Mouse (Mus musculus) forebrain, embryonic 15.5 days (tissue): ENCODE measurements around the gene BC003965. TPM values are rescaled to one million over a fixed set of nuclear protein-coding genes. Genes with fewer than 3 reads are reported as not detected.
"Not testable (repeated sequence)": the region's sequence is repeated elsewhere in the genome, so short reads cannot be mapped to it uniquely, and the experiment has no call there.

Experiments used
- ATAC-seq: fragments of 200-750 bp; cut with Nextera tagmentation; replicated peaks from 2 replicates; pipeline ENCODE4 v1.8.0; 2017; ENCODE audit warnings: mild to moderate bottlenecking, moderate TSS enrichment, moderate library complexity
- H3K27ac ChIP-seq: fragments of 300-500 bp; sonication (generic); replicated peaks from 2 replicates; pipeline ENCODE4 v1.5.1; 2015; ENCODE audit warnings: mild to moderate bottlenecking, inconsistent platforms
- H3K27me3 ChIP-seq: fragments of 300-500 bp; sonication (generic); 2 replicates; pipeline ENCODE4 v1.6.1; 2015; ENCODE audit warnings: inconsistent platforms
- H3K36me3 ChIP-seq: fragments of 300-500 bp; sonication (generic); 2 replicates; pipeline ENCODE4 v1.6.1; 2015; ENCODE audit warnings: mild to moderate bottlenecking, inconsistent platforms
- H3K4me1 ChIP-seq: fragments of 300-500 bp; sonication (generic); 2 replicates; pipeline ENCODE4 v1.6.1; 2015; ENCODE audit warnings: inconsistent platforms
- H3K4me2 ChIP-seq: fragments of 300-500 bp; sonication (generic); replicated peaks from 2 replicates; pipeline ENCODE4 v1.6.1; 2015; ENCODE audit warnings: mild to moderate bottlenecking, inconsistent platforms
- H3K4me3 ChIP-seq: fragments of 300-500 bp; sonication (generic); 2 replicates; pipeline ENCODE4 v1.5.1; 2015; ENCODE audit warnings: mild to moderate bottlenecking, inconsistent platforms
- H3K9ac ChIP-seq: fragments of 300-500 bp; sonication (generic); replicated peaks from 2 replicates; pipeline ENCODE4 v1.6.1; 2015; ENCODE audit warnings: mild to moderate bottlenecking, inconsistent platforms
- H3K9me3 ChIP-seq: fragments of 300-500 bp; sonication (generic); 2 replicates; pipeline ENCODE4 v1.6.1; 2016; ENCODE audit warnings: inconsistent platforms
- WGBS: fragments of 180-500 bp; shearing (Covaris S2); methylation state at CpG from one replicate; pipeline ENCODE4 v1.1.7; 2015; ENCODE audit warnings: mixed read lengths; 5-methylcytosine and 5-hydroxymethylcytosine counted together
- polyA plus RNA-seq: library from polyadenylated mRNA; unstranded; fragments of >200 nt; fragmentation: Nextera tagmentation; extraction: Ambion mirVana; gene quantifications from 2 replicates; pipeline ENCODE4 v1.2.1, GENCODE M21; 2015

The BC003965 gene
- polyA plus RNA-seq, 1 experiment from 2014 or later: 35.7 TPM

- Histone ChIP-seq H3K9me3 (no peaks in the 10 kb centered on the region), H3K4me2 (no peak overlapping the region), H3K9ac (no peak overlapping the region), H3K4me3 (no peak overlapping the region), H3K27ac (no peak overlapping the region), H3K27me3 (no peaks in the 10 kb centered on the region), H3K36me3 (peaks cover 30% of the 10 kb centered on the region), H3K4me1 (peaks cover 11% of the 10 kb centered on the region)
- no peak for ATAC-seq
- 91% methylated on average over 1 of the region's 1 CpGs for WGBS
Measured at GRCm38 (mm10) chr17:25220746-25221145, 36.4 kb downstream of the BC003965 start.

GRCm38 (mm10) chr17:25221821-25222503 lies 37.6 kb downstream of the BC003965 start:
- H3K9me3 ChIP-seq: no peaks in the 10 kb centered on the region
- H3K4me1 ChIP-seq: peaks cover 11% of the 10 kb centered on the region
- ATAC-seq: peak; percentile 80
- H3K4me3 ChIP-seq: peak overlapping the region; percentile 37
- 2% methylated on average over 16 of the region's 30 CpGs for WGBS
- no peaks in the 10 kb centered on the region for H3K27me3 ChIP-seq
- H3K9ac ChIP-seq: peak overlapping the region; percentile 47; the same call in 1 of the 2 replicates
- peak overlapping the region; percentile 61 for H3K4me2 ChIP-seq
- peak overlapping the region; percentile 25; the same call in 1 of the 2 replicates for H3K27ac ChIP-seq
- H3K36me3 ChIP-seq: peaks cover 21% of the 10 kb centered on the region

- Histone ChIP-seq H3K4me1 (peaks cover 11% of the 10 kb centered on the region), H3K4me2 (peak overlapping the region; percentile 61), H3K36me3 (peaks cover 16% of the 10 kb centered on the region), H3K4me3 (peak overlapping the region; percentile 37)
- ATAC-seq: peak; percentile 88
- H3K27me3 ChIP-seq, H3K9ac ChIP-seq, H3K9me3 ChIP-seq, H3K27ac ChIP-seq: not testable (repeated sequence)
- WGBS: 10% methylated on average over 14 of the region's 28 CpGs
Measured at GRCm38 (mm10) chr17:25222504-25222940, 38.2 kb downstream of the BC003965 start.

- Histone ChIP-seq H3K9ac (no peak overlapping the region; the same call in 1 of the 2 replicates), H3K27ac (no peak overlapping the region), H3K4me1 (peaks cover 11% of the 10 kb centered on the region), H3K9me3 (no peaks in the 10 kb centered on the region), H3K4me3 (peak overlapping the region; percentile 20; the same call in 1 of the 2 replicates), H3K27me3 (no peaks in the 10 kb centered on the region), H3K36me3 (peaks cover 13% of the 10 kb centered on the region; the same call in 1 of the 2 replicates), H3K4me2 (peak overlapping the region; percentile 61; the same call in 1 of the 2 replicates)
- ATAC-seq: no peak
- 33% methylated on average over 6 of the region's 6 CpGs for WGBS
Measured at GRCm38 (mm10) chr17:25222951-25223601, 38.7 kb downstream of the BC003965 start.

GRCm38 (mm10) chr17:25224586-25225222 lies 40.4 kb downstream of the BC003965 start:
- 92% methylated on average over 7 of the region's 7 CpGs for WGBS
- no peaks in the 10 kb centered on the region for H3K27me3 ChIP-seq
- no peak overlapping the region for H3K4me2 ChIP-seq
- H3K4me1 ChIP-seq: peaks cover 11% of the 10 kb centered on the region
- H3K27ac ChIP-seq: no peak overlapping the region
- H3K9me3 ChIP-seq: no peaks in the 10 kb centered on the region
- no peaks in the 10 kb centered on the region for H3K36me3 ChIP-seq
- no peak overlapping the region for H3K9ac ChIP-seq
- no peak for ATAC-seq
- no peak overlapping the region for H3K4me3 ChIP-seq

- no peaks in the 10 kb centered on the region for H3K9me3 ChIP-seq
- WGBS: 89% methylated on average over 4 of the region's 4 CpGs
- no peak overlapping the region for H3K9ac ChIP-seq
- H3K4me2 ChIP-seq: no peak overlapping the region
- peaks cover 3% of the 10 kb centered on the region for H3K36me3 ChIP-seq
- H3K27ac ChIP-seq: no peak overlapping the region
- ATAC-seq: no peak
- no peak overlapping the region for H3K4me3 ChIP-seq
- H3K4me1 ChIP-seq: peaks cover 11% of the 10 kb centered on the region
- no peaks in the 10 kb centered on the region for H3K27me3 ChIP-seq
Measured at GRCm38 (mm10) chr17:25225659-25226058, 41.3 kb downstream of the BC003965 start.

- H3K36me3 ChIP-seq: peaks cover 12% of the 10 kb centered on the region
- no peaks in the 10 kb centered on the region for H3K9me3 ChIP-seq
- no peak overlapping the region for H3K4me2 ChIP-seq
- H3K9ac ChIP-seq: no peak overlapping the region
- H3K4me3 ChIP-seq: no peak overlapping the region
- H3K27me3 ChIP-seq: no peaks in the 10 kb centered on the region
- WGBS: 86% methylated on average over 5 of the region's 5 CpGs
- no peak for ATAC-seq
- no peak overlapping the region for H3K27ac ChIP-seq
- H3K4me1 ChIP-seq: no peaks in the 10 kb centered on the region
Measured at GRCm38 (mm10) chr17:25227991-25228390, 43.6 kb downstream of the BC003965 start.

GRCm38 (mm10) chr17:25230014-25230655 lies 45.8 kb downstream of the BC003965 start:
- 0 out of 2 replicates have a peak, but pooled peaks have one; percentile 30 for ATAC-seq
- not testable (repeated sequence) for H3K27ac ChIP-seq
- peaks cover 21% of the 10 kb centered on the region for H3K36me3 ChIP-seq

GRCm38 (mm10) chr17:25230700-25231099 lies 46.3 kb downstream of the BC003965 start:
- Histone ChIP-seq H3K4me3 (no peak overlapping the region), H3K27me3 (no peaks in the 10 kb centered on the region), H3K27ac (no peak overlapping the region), H3K9me3 (no peaks in the 10 kb centered on the region), H3K9ac (no peak overlapping the region), H3K36me3 (peaks cover 27% of the 10 kb centered on the region), H3K4me2 (no peak overlapping the region), H3K4me1 (no peaks in the 10 kb centered on the region)
- 85% methylated on average over 3 of the region's 3 CpGs for WGBS
- ATAC-seq: no peak

More at GRCm38 (mm10) chr17:25230014-25230655, 45.8 kb downstream of the BC003965 start:
- not testable (repeated sequence) for H3K9me3 ChIP-seq, H3K4me1 ChIP-seq, H3K4me3 ChIP-seq, H3K4me2 ChIP-seq, H3K27me3 ChIP-seq, H3K9ac ChIP-seq
- WGBS: 77% methylated on average over 17 of the region's 17 CpGs

- H3K27me3 ChIP-seq, H3K9me3 ChIP-seq, H3K9ac ChIP-seq, H3K4me2 ChIP-seq, H3K27ac ChIP-seq, H3K4me1 ChIP-seq, H3K4me3 ChIP-seq: not testable (repeated sequence)
- ATAC-seq: peak; percentile 77
- WGBS: 93% methylated on average over 6 of the region's 11 CpGs
- H3K36me3 ChIP-seq: peaks cover 32% of the 10 kb centered on the region
Measured at GRCm38 (mm10) chr17:25231621-25232020, 47.3 kb downstream of the BC003965 start.

GRCm38 (mm10) chr17:25235635-25236034 lies 51.3 kb downstream of the BC003965 start:
- H3K27ac ChIP-seq: no peak overlapping the region
- 87% methylated on average over 9 of the region's 9 CpGs for WGBS
- no peak overlapping the region for H3K9ac ChIP-seq
- peaks cover 29% of the 10 kb centered on the region for H3K36me3 ChIP-seq
- ATAC-seq: no peak
- no peaks in the 10 kb centered on the region for H3K9me3 ChIP-seq
- peaks cover 17% of the 10 kb centered on the region for H3K4me1 ChIP-seq
- no peak overlapping the region for H3K4me2 ChIP-seq
- H3K4me3 ChIP-seq: no peak overlapping the region
- no peaks in the 10 kb centered on the region for H3K27me3 ChIP-seq
